Mouse (Mus musculus) layer of hippocampus, adult 11-12 months (tissue): Measurements from ENCODE around the gene Olfr111.
"Not testable (repeated sequence)": the region's sequence is repeated elsewhere in the genome, so short reads cannot be mapped to it uniquely, and the experiment has no call there.

Experiments
- DNase-seq: peaks from one replicate; pipeline ENCODE4 v3.0.0; 2022; ENCODE audit warnings: low spot score

Olfr111 gene

GRCm38 (mm10) chr17:37507730-37508129 is at the start of gene Olfr111:
Gene Olfr111 (plus strand): TSS chr17:37508030.
- DNase-seq: no peak

GRCm38 (mm10) chr17:37458616-37459015 is 49.2 kb upstream of the Olfr111 start, which contains the start of gene Olfr109:
Gene Olfr109 (plus strand): TSS chr17:37458916.
- DNase-seq: no peak

GRCm38 (mm10) chr17:37483452-37483851 is 24.4 kb upstream of the Olfr111 start, which contains the start of gene H2-M2:
Gene H2-M2 (minus strand): TSS chr17:37483552.
- no peak for DNase-seq

DNA sequence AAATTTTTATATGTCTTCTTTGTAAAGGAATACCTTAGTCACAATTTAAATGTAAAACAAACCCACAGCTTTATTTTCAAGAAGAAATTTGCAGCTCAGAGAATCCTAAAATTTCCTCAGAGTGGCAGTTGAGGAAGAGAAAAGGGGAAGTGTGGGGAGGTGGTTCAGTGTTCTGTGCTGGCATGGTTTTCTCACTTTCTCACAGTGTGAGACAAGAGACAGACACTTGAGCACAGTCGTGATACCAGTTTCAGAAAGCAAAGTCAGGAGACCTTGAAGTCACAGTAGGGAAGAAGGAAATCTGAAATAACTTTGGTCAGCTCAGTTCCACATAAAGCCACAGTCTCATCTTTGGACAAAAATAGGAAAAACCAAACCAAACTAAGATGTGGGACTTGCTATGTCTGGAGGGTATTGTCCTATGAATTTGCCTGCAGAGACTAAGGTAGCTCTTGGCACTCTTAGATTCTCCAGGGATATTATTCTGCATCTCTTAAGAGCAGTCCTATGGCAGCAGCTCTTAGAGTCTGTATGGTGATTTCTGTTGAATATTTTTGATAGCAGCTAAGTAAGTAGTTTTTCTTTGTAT is 15.8 kb upstream of the Olfr111 start, which contains the start of gene Olfr110:
Olfr110 (plus strand) TSS at position 539 of the 589 bp plus-strand sequence.
- peak; percentile 30 for DNase-seq

- not testable (repeated sequence) for DNase-seq
Measured at GRCm38 (mm10) chr17:37524612-37525011, 16.8 kb downstream of the Olfr111 start.

GRCm38 (mm10) chr17:37525427-37525826 is 17.6 kb downstream of the Olfr111 start:
- peak; percentile 11 for DNase-seq

DNA sequence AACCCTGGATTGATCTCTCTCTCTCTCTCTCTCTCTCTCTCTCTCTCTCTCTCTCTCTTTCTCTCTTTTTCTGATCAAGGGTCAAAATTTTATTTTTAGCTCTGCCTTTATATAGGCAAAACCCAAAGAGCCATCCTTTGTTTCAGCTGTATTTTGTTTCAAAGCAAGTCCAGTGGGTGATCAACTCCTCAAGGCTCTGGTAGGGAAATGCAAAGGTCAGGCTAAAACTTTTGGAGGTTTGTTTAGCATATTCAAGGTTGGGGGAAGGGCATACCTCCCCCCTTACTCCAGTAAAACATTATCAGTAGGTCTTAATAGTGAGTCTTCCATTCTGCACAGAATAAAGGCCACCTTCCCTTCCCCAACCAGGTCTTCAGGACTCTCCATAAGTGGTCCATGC is 27.3 kb downstream of the Olfr111 start:
- no peak for DNase-seq

- not testable (repeated sequence) for DNase-seq
Measured at GRCm38 (mm10) chr17:37538416-37538815, 30.6 kb downstream of the Olfr111 start.

GRCm38 (mm10) chr17:37541454-37542119 is 33.8 kb downstream of the Olfr111 start:
- no peak for DNase-seq

DNA sequence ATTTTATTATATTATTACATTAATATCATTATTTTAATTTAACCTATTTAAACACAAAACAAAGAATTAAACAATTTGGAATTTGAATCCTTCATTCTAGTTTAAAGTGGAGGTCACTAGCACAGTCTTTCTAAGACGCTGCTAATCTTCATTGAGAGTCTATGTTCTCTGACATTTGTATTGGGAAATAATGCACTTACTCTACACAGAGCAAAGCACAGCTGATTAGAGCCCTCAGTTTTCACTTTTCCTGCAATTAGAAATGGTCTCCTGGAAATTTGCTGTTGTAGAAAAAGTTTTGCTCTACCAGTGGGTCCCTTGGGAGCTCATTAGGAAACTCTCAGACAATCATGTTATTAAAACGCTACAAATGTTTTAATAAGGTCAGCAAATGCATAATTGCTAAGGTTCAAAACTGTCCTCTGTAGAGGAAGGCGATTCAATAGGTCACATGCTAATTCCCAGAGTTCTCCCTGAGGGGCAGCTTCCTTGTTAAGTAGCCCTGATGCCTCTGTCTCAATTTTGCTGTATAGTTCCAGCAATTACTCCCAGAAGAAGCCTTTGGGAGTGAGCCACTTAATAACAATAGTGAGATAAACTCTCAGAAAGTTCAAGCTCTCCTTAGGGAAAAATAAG is 36.1 kb downstream of the Olfr111 start:
- no peak for DNase-seq

DNA sequence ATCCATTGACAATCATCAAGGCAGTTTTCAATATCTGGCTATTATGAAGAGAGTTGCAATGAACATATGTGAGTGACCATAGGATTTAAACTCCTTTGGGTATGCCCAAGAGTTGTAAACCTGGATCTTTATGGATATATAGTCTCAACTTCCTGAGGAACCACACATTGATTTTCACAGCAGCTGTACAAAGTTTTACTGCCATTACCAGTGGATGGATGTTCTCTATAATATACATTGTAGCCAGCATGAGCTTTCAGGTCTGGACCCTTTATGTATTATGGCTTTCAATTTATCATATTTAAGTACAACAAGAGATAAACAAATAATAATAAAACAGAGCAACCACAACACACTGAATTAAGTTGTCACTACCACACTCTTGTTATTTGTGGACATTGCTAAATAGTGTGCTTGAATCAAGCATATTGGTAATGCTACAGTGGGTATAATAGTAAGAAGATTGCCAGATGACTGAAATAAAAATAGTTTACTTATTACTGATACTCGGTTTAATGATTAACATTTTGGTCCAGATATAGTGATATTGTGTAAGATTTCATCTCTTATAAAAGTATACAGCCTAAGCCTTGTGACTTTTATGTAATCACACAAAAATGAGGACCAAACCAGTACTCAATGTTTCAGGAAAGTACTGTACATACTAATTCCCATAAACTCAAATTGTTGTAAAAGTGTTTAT is 51.2 kb downstream of the Olfr111 start:
- no peak for DNase-seq

DNA sequence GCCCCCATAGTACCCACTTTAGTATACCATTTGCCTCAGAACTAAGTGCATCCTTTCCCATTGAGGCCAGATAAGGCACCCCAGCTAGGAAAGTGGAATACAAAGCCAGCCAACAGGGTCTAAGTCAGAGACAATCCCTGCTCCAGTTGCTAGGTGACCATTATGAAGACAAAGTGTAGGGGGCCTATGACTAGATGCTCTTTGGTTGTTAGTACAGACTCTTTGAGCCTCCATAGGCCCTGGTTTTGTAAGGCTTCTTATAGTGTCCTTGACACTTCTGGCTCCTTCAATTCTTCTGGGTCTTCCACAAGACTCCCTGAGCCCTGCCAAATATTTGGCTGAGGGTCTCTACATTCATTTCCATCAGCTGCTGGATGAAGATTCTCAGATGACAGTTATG is 61.5 kb downstream of the Olfr111 start, which contains the start of gene Olfr112:
Olfr112 (minus strand) TSS at position 101 of the 400 bp plus-strand sequence.
- DNase-seq: no peak

DNA sequence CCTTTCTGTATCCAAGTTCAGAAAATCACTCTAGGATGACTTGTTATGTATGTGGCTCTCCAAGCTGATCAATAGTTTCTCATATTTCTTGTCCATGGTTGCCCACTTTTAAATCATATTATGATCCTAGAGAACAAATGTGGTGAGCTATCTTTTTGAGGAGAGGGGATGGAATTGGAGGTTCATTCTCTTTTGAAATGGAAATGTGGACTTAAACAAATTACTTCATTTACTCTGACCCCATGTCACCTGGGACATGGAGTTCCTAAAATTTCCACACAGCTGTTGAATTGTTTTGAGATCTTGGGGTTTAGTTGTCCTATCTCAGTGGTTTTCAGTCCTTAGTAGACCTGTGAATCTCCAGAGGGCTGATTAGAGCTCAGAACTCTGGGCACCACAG is 69.7 kb downstream of the Olfr111 start, which contains the start of gene Olfr113:
Olfr113 (minus strand) TSS at position 101 of the 400 bp plus-strand sequence.
- DNase-seq: no peak
